Comparison of ENCODE assay signal across 28 mouse cellular contexts in genomic region chr8:124754792-124755190, GRCm38 (mm10). TPM values are rescaled to one million over a fixed set of nuclear protein-coding genes. Genes with fewer than 3 reads are reported as not detected.
DNase-seq lines count a peak whose midpoint lies in the region; ATAC-seq and TF ChIP-seq lines count a peak whose summit lies in the region.
"Had no signal": no experiment of that assay in that cellular context is flagged by ENCODE, and none has a peak within 500 bp of the region (broad histone marks: within the 10 kb centered on the region; RNA-seq: fewer than 3 reads in every experiment).

No protein-coding gene starts in this region.

- no peak for TF ChIP-seq CTCF in liver, postnatal 0 days (IDR thresholded peaks at IDR 0.05; ENCODE audit: low read depth)

- DNase-seq in kidney, adult 8-10 months: no peak
- no peak for DNase-seq in lung, postnatal 14 days
- no peak for DNase-seq in liver, embryonic 13.5 days
- DNase-seq in liver, postnatal 0 days: no peak
- DNase-seq in cerebellum, adult 9-11 months: no peak
- DNase-seq in frontal cortex, adult 2 months (ENCODE audit: extremely low spot score in 1 of 2, low spot score in 1 of 2): no peak
- DNase-seq: adrenal gland, postnatal 25 days; B cell, adult 2 months; cerebellum, adult 11-12 months; forebrain, postnatal 0 days; gastrocnemius, postnatal 25 days; heart, adult 11 months; right cerebral cortex, postnatal 4 days; thymus, postnatal 14 days had no signal

- H3K4me3 ChIP-seq in kidney, embryonic 15.5 days (replicated peaks): no peak overlapping the region
- H3K4me3 ChIP-seq in lung, embryonic 15.5 days: no peak overlapping the region
- H3K4me3 ChIP-seq in liver, embryonic 13.5 days (replicated peaks): no peak overlapping the region
- no peak overlapping the region for H3K4me3 ChIP-seq in liver, postnatal 0 days (ENCODE audit: low read depth, low read length)
- H3K4me3 ChIP-seq: embryonic facial prominence, embryonic 13.5 days; forebrain, embryonic 10.5 days; heart, embryonic 10.5 days; heart, embryonic 15.5 days; limb, embryonic 10.5 days; limb, embryonic 15.5 days; megakaryocyte, embryonic 14.5 days; midbrain, embryonic 12.5 days; myocyte; neural tube, embryonic 12.5 days had no signal

- WGBS in kidney, embryonic 15.5 days: 43% methylated on average over 4 of the region's 4 CpGs
- 27% methylated on average over 4 of the region's 4 CpGs for WGBS in lung, embryonic 15.5 days
- WGBS in liver, embryonic 13.5 days (ENCODE audit: insufficient replicate concordance): 34% methylated on average over 4 of the region's 4 CpGs
- 30% methylated on average over 4 of the region's 4 CpGs for WGBS in liver, postnatal 0 days (ENCODE audit: insufficient replicate concordance)

- no peaks in the 10 kb centered on the region for H3K9me3 ChIP-seq in kidney, embryonic 15.5 days (replicated peaks)
- H3K9me3 ChIP-seq in lung, embryonic 15.5 days: no peaks in the 10 kb centered on the region
- no peaks in the 10 kb centered on the region for H3K9me3 ChIP-seq in liver, embryonic 13.5 days (replicated peaks)
- H3K9me3 ChIP-seq in liver, postnatal 0 days (ENCODE audit: low read length): no peaks in the 10 kb centered on the region
- H3K9me3 ChIP-seq: embryonic facial prominence, embryonic 13.5 days; forebrain, embryonic 10.5 days; heart, embryonic 10.5 days; heart, embryonic 15.5 days; limb, embryonic 10.5 days; limb, embryonic 15.5 days; midbrain, embryonic 12.5 days; neural tube, embryonic 12.5 days had no signal

- no peak for TF ChIP-seq EP300 in liver, postnatal 0 days (IDR thresholded peaks at IDR 0.05; ENCODE audit: low read depth)

- peaks cover 32% of the 10 kb centered on the region for H3K27me3 ChIP-seq in kidney, embryonic 15.5 days
- H3K27me3 ChIP-seq in lung, embryonic 15.5 days: peaks cover 34% of the 10 kb centered on the region
- peaks cover 59% of the 10 kb centered on the region for H3K27me3 ChIP-seq in liver, embryonic 13.5 days
- H3K27me3 ChIP-seq in liver, postnatal 0 days (ENCODE audit: insufficient read depth, low read length): peaks cover 27% of the 10 kb centered on the region

- peak overlapping the region; percentile 63 for H3K27ac ChIP-seq in kidney, embryonic 15.5 days
- peak overlapping the region; percentile 84 for H3K27ac ChIP-seq in lung, embryonic 15.5 days
- peak overlapping the region; percentile 56; the same call in 1 of the 2 replicates for H3K27ac ChIP-seq in liver, embryonic 13.5 days
- H3K27ac ChIP-seq in liver, postnatal 0 days (ENCODE audit: low read depth): peak overlapping the region; percentile 69
- H3K27ac ChIP-seq: embryonic facial prominence, embryonic 13.5 days; forebrain, embryonic 10.5 days; heart, embryonic 10.5 days; heart, embryonic 15.5 days; hindbrain, postnatal 0 days; limb, embryonic 10.5 days; limb, embryonic 15.5 days; midbrain, embryonic 12.5 days; neural tube, embryonic 12.5 days had no signal

- no peak overlapping the region for H3K9ac ChIP-seq in kidney, embryonic 15.5 days
- no peak overlapping the region for H3K9ac ChIP-seq in lung, embryonic 15.5 days
- H3K9ac ChIP-seq in liver, embryonic 13.5 days: no peak overlapping the region
- H3K9ac ChIP-seq in liver, postnatal 0 days (replicated peaks): no peak overlapping the region
- H3K9ac ChIP-seq: embryonic facial prominence, embryonic 13.5 days; forebrain, postnatal 0 days; heart, embryonic 15.5 days; limb, embryonic 15.5 days; midbrain, embryonic 12.5 days; neural tube, embryonic 12.5 days had no signal

- H3K4me2 ChIP-seq in kidney, embryonic 15.5 days: peak overlapping the region; percentile 42; the same call in 1 of the 2 replicates
- 0 out of 2 replicates have a peak overlapping the region, but pooled peaks have one; percentile 4 for H3K4me2 ChIP-seq in lung, embryonic 15.5 days
- H3K4me2 ChIP-seq in liver, embryonic 13.5 days: no peak overlapping the region
- no peak overlapping the region for H3K4me2 ChIP-seq in liver, postnatal 0 days (ENCODE audit: low read depth, low read length)
- H3K4me2 ChIP-seq: embryonic facial prominence, embryonic 13.5 days; heart, embryonic 15.5 days; limb, embryonic 15.5 days; midbrain, embryonic 12.5 days; neural tube, embryonic 12.5 days had no signal

- peaks cover 60% of the 10 kb centered on the region for H3K4me1 ChIP-seq in kidney, embryonic 15.5 days
- H3K4me1 ChIP-seq in lung, embryonic 15.5 days: peaks cover 39% of the 10 kb centered on the region
- peaks cover 52% of the 10 kb centered on the region for H3K4me1 ChIP-seq in liver, embryonic 13.5 days (replicated peaks)
- H3K4me1 ChIP-seq in liver, postnatal 0 days (ENCODE audit: insufficient read depth): peaks cover 16% of the 10 kb centered on the region

- ATAC-seq in kidney, embryonic 15.5 days (replicated peaks; ENCODE audit: low FRiP score): no peak
- no peak for ATAC-seq in lung, embryonic 15.5 days (ENCODE audit: borderline replicate concordance, extremely low read depth, low FRiP score, low TSS enrichment)
- ATAC-seq in liver, embryonic 13.5 days (ENCODE audit: low read depth): no peak
- no peak for ATAC-seq in liver, postnatal 0 days

- H3K36me3 ChIP-seq in kidney, embryonic 15.5 days: no peaks in the 10 kb centered on the region
- no peaks in the 10 kb centered on the region for H3K36me3 ChIP-seq in lung, embryonic 15.5 days
- no peaks in the 10 kb centered on the region for H3K36me3 ChIP-seq in liver, embryonic 13.5 days
- no peaks in the 10 kb centered on the region for H3K36me3 ChIP-seq in liver, postnatal 0 days (replicated peaks; ENCODE audit: insufficient read depth, low read length)
- H3K36me3 ChIP-seq: embryonic facial prominence, embryonic 13.5 days; forebrain, embryonic 10.5 days; heart, embryonic 10.5 days; heart, embryonic 15.5 days; limb, embryonic 10.5 days; limb, embryonic 15.5 days; midbrain, embryonic 12.5 days; neural tube, embryonic 12.5 days had no signal

RNA-seq across cellular contexts. Expression of gene Fam89a, which starts 3.2 kb away (rescaled TPM):
- 4.9 TPM in 2 replicates for polyA plus RNA-seq in kidney, embryonic 15.5 days (2015; fragmentation: Nextera tagmentation; extraction: Ambion mirVana)
- polyA plus RNA-seq in lung, embryonic 15.5 days (2015; fragmentation: Nextera tagmentation; extraction: Ambion mirVana): 11.3 and 14.4 TPM in 2 replicates
- polyA plus RNA-seq in liver, embryonic 13.5 days (2015; fragmentation: Nextera tagmentation; extraction: Ambion mirVana): 2.6 and 2.9 TPM in 2 replicates
- 3.7 and 5.6 TPM in 2 replicates for polyA plus RNA-seq in liver, postnatal 0 days (2015; fragmentation: Nextera tagmentation; extraction: Ambion mirVana)
- polyA plus RNA-seq in frontal cortex, adult 2 months (2012; rRNA removed): 1.6 and 1.7 TPM in 2 replicates

RNA-seq across cellular contexts. Expression of gene Arv1, which starts 32.9 kb away (rescaled TPM):
- 25.2 and 28.1 TPM in 2 replicates for polyA plus RNA-seq in kidney, embryonic 15.5 days (2015; fragmentation: Nextera tagmentation; extraction: Ambion mirVana)
- 21.8 and 23.8 TPM in 2 replicates for polyA plus RNA-seq in lung, embryonic 15.5 days (2015; fragmentation: Nextera tagmentation; extraction: Ambion mirVana)
- polyA plus RNA-seq in liver, embryonic 13.5 days (2015; fragmentation: Nextera tagmentation; extraction: Ambion mirVana): 8.0 and 8.3 TPM in 2 replicates
- polyA plus RNA-seq in liver, postnatal 0 days (2015; fragmentation: Nextera tagmentation; extraction: Ambion mirVana): 4.5 and 5.2 TPM in 2 replicates
- 20.9 and 22.1 TPM in 2 replicates for polyA plus RNA-seq in frontal cortex, adult 2 months (2012; rRNA removed)

RNA-seq across cellular contexts. Expression of gene Ttc13, which starts 33.0 kb away (rescaled TPM):
- polyA plus RNA-seq in kidney, embryonic 15.5 days (2015; fragmentation: Nextera tagmentation; extraction: Ambion mirVana): 46.7 and 47.0 TPM in 2 replicates
- polyA plus RNA-seq in lung, embryonic 15.5 days (2015; fragmentation: Nextera tagmentation; extraction: Ambion mirVana): 47.0 and 49.7 TPM in 2 replicates
- 20.6 and 23.7 TPM in 2 replicates for polyA plus RNA-seq in liver, embryonic 13.5 days (2015; fragmentation: Nextera tagmentation; extraction: Ambion mirVana)
- polyA plus RNA-seq in liver, postnatal 0 days (2015; fragmentation: Nextera tagmentation; extraction: Ambion mirVana): 11.5 and 14.0 TPM in 2 replicates
- 40.7 and 44.3 TPM in 2 replicates for polyA plus RNA-seq in frontal cortex, adult 2 months (2012; rRNA removed)

RNA-seq across cellular contexts. Expression of gene Trim67, which starts 38.1 kb away (rescaled TPM):
- 0.10 and 0.36 TPM in 2 replicates for polyA plus RNA-seq in kidney, embryonic 15.5 days (2015; fragmentation: Nextera tagmentation; extraction: Ambion mirVana)
- 0.66 and 0.67 TPM in 2 replicates for polyA plus RNA-seq in lung, embryonic 15.5 days (2015; fragmentation: Nextera tagmentation; extraction: Ambion mirVana)
- 0.03 TPM in 1 of 2 replicates, not detected in the other for polyA plus RNA-seq in liver, embryonic 13.5 days (2015; fragmentation: Nextera tagmentation; extraction: Ambion mirVana)
- 0.05 and 0.06 TPM in 2 replicates for polyA plus RNA-seq in liver, postnatal 0 days (2015; fragmentation: Nextera tagmentation; extraction: Ambion mirVana)
- 5.2 and 5.3 TPM in 2 replicates for polyA plus RNA-seq in frontal cortex, adult 2 months (2012; rRNA removed)
- polyA plus RNA-seq: limb, embryonic 10.5 days; spleen, adult 2 months had no signal

Comparison
In these comparisons a context has a peak if more than half of its experiments do, and no peak if none do; other contexts are left out.
1. H3K4me2 ChIP-seq: peak in kidney, embryonic 15.5 days (single experiment) and lung, embryonic 15.5 days (single experiment); none in liver, embryonic 13.5 days (single experiment) and liver, postnatal 0 days (single experiment).
2. Peak in every context shown above with its lines, with median percentiles within 50 percentile points of each other: H3K27ac ChIP-seq.